Mouse (Mus musculus): ENCODE measurements at regions not wholly inside any gene's neighbourhood (a gene's known extent, or its start where the extent isn't known, plus 50 kb on each side); places are given as distances from the start of the nearest gene placed in this dataset.

DNA sequence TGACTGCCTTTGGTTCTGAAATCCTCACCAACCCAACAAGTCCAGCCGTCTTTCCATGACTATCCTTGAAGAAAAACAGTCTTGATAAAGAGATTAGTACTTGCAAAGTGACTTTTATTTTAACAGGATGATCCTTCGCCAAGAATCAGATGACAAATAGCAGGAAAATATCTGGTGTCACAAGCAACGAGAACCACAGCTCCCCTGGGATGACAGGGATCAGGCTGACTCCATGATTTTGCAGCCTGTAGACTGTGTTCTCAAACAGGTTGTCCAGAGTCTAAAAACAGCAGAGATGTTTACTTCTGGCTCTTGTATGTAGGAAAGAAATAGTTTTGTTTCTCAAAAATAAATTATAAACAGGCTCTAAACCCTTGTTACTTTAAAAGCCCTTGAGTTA is 63.3 kb downstream of the Tmem18 start:
- H3K36me3 ChIP-seq (ENCODE audit: control insufficient read depth, insufficient read depth, low read length) = no peaks in the 10 kb centered on the region
- H3K27me3 ChIP-seq (ENCODE audit: control insufficient read depth, insufficient read depth, low read length) = no peaks in the 10 kb centered on the region
- DNase-seq (ENCODE audit: low spot score) = no peak
- H3K4me1 ChIP-seq (ENCODE audit: control insufficient read depth, insufficient read depth, low read length) = no peaks in the 10 kb centered on the region
- H3K4me2 ChIP-seq (replicated peaks; ENCODE audit: low read depth, low read length, severe bottlenecking) = no peak overlapping the region
- H3K9ac ChIP-seq (ENCODE audit: low read depth, low read length, severe bottlenecking) = no peak overlapping the region
- no peak for ATAC-seq (ENCODE audit: low FRiP score, low read depth)
- no peak overlapping the region for H3K4me3 ChIP-seq (replicated peaks; ENCODE audit: low read length)
- no peak overlapping the region for H3K27ac ChIP-seq (replicated peaks; ENCODE audit: low read depth, low read length)
- 52% methylated on average over 3 of the region's 3 CpGs for WGBS
- H3K9me3 ChIP-seq (ENCODE audit: control insufficient read depth, low read length) = no peaks in the 10 kb centered on the region
- no peak for TF ChIP-seq POLR2A (IDR thresholded peaks at IDR 0.05; ENCODE audit: borderline replicate concordance, extremely low read depth, insufficient read depth, insufficient read length)

DNA sequence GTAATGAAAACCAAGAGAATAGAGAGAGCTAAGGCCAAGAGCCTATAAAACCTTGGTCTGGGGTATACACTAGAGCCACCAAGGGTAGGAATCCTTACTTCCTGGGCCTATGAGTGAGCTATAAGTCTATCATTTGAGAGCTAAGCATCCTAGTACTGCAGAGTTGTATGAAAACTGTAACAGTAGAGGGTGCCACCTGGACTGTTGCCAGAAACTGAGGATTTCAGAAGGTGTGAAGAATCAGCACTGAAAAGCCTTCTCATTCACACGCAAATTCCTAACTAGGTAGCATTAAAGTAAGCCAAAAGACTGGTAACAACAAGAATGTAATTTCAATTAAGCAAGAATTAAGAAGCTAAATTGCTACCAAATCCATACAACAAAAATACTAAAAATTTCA is 67.3 kb downstream of the Tmem18 start:
- Histone ChIP-seq H3K4me2 (replicated peaks; ENCODE audit: low read depth, low read length, severe bottlenecking) (no peak overlapping the region), H3K9ac (ENCODE audit: low read depth, low read length, severe bottlenecking) (no peak overlapping the region), H3K27ac (replicated peaks; ENCODE audit: low read depth, low read length) (no peak overlapping the region), H3K4me3 (replicated peaks; ENCODE audit: low read length) (no peak overlapping the region), H3K36me3 (ENCODE audit: control insufficient read depth, insufficient read depth, low read length) (no peaks in the 10 kb centered on the region), H3K9me3 (ENCODE audit: control insufficient read depth, low read length) (no peaks in the 10 kb centered on the region), H3K4me1 (ENCODE audit: control insufficient read depth, insufficient read depth, low read length) (no peaks in the 10 kb centered on the region), H3K27me3 (ENCODE audit: control insufficient read depth, insufficient read depth, low read length) (no peaks in the 10 kb centered on the region)
- ATAC-seq (ENCODE audit: low FRiP score, low read depth) = no peak
- no peak for DNase-seq (ENCODE audit: low spot score)
- 54% methylated on average over 1 of the region's 1 CpGs for WGBS
- no peak for TF ChIP-seq POLR2A (IDR thresholded peaks at IDR 0.05; ENCODE audit: borderline replicate concordance, extremely low read depth, insufficient read depth, insufficient read length)

DNA sequence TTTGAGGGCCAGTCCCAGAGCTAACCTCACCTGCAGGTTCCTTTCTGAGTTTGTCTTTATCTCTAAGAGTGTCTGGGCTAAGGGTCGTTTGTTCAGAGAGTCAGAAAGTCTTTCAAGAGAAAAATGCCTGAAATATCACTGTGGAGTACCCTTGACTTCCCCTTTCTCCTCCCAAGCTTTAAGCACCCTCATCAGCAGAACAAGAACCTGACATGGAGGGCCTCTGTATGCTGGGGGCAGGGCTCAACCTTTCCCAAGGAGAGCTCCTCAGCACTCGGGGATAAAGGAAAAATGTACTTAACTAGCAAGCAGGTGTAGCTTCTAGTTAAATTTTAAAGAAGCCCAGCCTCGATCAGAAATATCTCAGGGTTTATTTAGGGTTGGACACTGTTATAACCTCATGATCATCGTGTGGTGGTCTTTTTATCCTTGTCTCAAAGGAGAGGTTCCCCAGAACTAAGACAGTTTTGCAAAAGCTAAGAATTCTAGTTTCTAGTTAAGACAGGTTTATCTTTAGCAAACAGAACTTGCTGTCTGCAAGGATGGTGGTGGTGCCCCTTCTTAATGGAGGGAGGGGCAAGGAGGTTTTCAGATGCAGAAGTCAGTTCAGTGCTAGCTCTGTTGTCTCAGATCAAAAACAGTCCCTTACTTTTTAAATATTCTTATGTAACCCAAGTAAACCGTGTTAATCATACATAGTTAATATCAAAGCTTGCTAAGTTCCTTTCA is 70.3 kb downstream of the Tmem18 start:
- Histone ChIP-seq H3K27me3 (ENCODE audit: control insufficient read depth, insufficient read depth, low read length) (no peaks in the 10 kb centered on the region), H3K9ac (ENCODE audit: low read depth, low read length, severe bottlenecking) (no peak overlapping the region), H3K36me3 (ENCODE audit: control insufficient read depth, insufficient read depth, low read length) (no peaks in the 10 kb centered on the region), H3K4me2 (replicated peaks; ENCODE audit: low read depth, low read length, severe bottlenecking) (no peak overlapping the region), H3K9me3 (ENCODE audit: control insufficient read depth, low read length) (no peaks in the 10 kb centered on the region), H3K4me1 (ENCODE audit: control insufficient read depth, insufficient read depth, low read length) (no peaks in the 10 kb centered on the region), H3K4me3 (replicated peaks; ENCODE audit: low read length) (no peak overlapping the region), H3K27ac (replicated peaks; ENCODE audit: low read depth, low read length) (no peak overlapping the region)
- 67% methylated on average over 5 of the region's 5 CpGs for WGBS
- no peak for TF ChIP-seq POLR2A (IDR thresholded peaks at IDR 0.05; ENCODE audit: borderline replicate concordance, extremely low read depth, insufficient read depth, insufficient read length)
- no peak for ATAC-seq (ENCODE audit: low FRiP score, low read depth)
- no peak for DNase-seq (ENCODE audit: low spot score)

DNA sequence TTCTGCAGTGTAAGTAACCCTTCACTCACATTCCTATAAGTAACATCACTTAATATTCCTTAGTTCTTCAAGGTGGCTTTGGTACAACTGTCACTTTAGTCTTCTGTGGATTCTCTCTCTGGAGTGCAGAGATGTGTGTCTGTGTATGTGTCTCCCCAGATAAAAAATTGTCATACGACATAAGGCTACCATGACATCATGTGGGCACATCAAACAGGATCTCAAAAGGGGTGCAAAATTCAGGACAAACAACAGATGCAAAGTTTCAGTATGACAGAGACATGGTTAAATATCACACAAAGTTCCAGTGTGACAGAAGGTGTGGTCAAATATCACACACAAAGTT is 70.8 kb downstream of the Tmem18 start:
- no peak overlapping the region for H3K4me2 ChIP-seq (replicated peaks; ENCODE audit: low read depth, low read length, severe bottlenecking)
- ATAC-seq (ENCODE audit: low FRiP score, low read depth) = no peak
- 80% methylated on average over 1 of the region's 1 CpGs for WGBS

DNA sequence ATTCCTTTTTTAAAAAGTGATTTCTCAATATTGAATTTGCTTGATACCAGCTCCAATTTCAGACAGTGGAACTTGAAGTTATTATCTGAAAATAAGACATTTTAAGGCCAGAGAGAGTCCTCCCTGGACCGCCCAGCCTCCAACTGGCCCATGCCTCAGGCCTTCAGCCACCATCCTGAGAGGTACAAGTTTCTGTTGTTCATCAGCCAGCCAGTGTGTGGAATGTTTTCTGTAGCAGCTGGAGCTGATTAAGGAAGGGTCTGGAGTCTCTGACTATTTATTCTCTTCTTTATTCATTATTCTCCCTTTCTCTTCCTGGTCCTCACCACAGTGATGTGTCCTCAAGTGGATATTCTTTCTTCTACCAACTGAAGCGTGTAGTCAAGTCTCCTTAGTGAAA is 94.6 kb downstream of the Tmem18 start:
- H3K9me3 ChIP-seq (ENCODE audit: control insufficient read depth, low read length) = no peaks in the 10 kb centered on the region
- no peak for ATAC-seq (ENCODE audit: low FRiP score, low read depth)
- H3K27ac ChIP-seq (replicated peaks; ENCODE audit: low read depth, low read length) = no peak overlapping the region
- H3K9ac ChIP-seq (ENCODE audit: low read depth, low read length, severe bottlenecking) = no peak overlapping the region
- H3K27me3 ChIP-seq (ENCODE audit: control insufficient read depth, insufficient read depth, low read length) = no peaks in the 10 kb centered on the region
- WGBS = 50% methylated on average over 2 of the region's 2 CpGs
- no peaks in the 10 kb centered on the region for H3K36me3 ChIP-seq (ENCODE audit: control insufficient read depth, insufficient read depth, low read length)
- no peaks in the 10 kb centered on the region for H3K4me1 ChIP-seq (ENCODE audit: control insufficient read depth, insufficient read depth, low read length)
- H3K4me3 ChIP-seq (replicated peaks; ENCODE audit: low read length) = no peak overlapping the region
- TF ChIP-seq POLR2A (IDR thresholded peaks at IDR 0.05; ENCODE audit: borderline replicate concordance, extremely low read depth, insufficient read depth, insufficient read length) = no peak
- no peak overlapping the region for H3K4me2 ChIP-seq (replicated peaks; ENCODE audit: low read depth, low read length, severe bottlenecking)
- no peak for DNase-seq (ENCODE audit: low spot score)

More for the DNA sequence above, 70.8 kb downstream of the Tmem18 start:
- no peak for TF ChIP-seq POLR2A (IDR thresholded peaks at IDR 0.05; ENCODE audit: borderline replicate concordance, extremely low read depth, insufficient read depth, insufficient read length)
- H3K4me1 ChIP-seq (ENCODE audit: control insufficient read depth, insufficient read depth, low read length) = no peaks in the 10 kb centered on the region
- H3K9ac ChIP-seq (ENCODE audit: low read depth, low read length, severe bottlenecking) = no peak overlapping the region
- no peak overlapping the region for H3K4me3 ChIP-seq (replicated peaks; ENCODE audit: low read length)
- no peaks in the 10 kb centered on the region for H3K9me3 ChIP-seq (ENCODE audit: control insufficient read depth, low read length)
- no peak overlapping the region for H3K27ac ChIP-seq (replicated peaks; ENCODE audit: low read depth, low read length)
- no peaks in the 10 kb centered on the region for H3K36me3 ChIP-seq (ENCODE audit: control insufficient read depth, insufficient read depth, low read length)
- no peak for DNase-seq (ENCODE audit: low spot score)
- no peaks in the 10 kb centered on the region for H3K27me3 ChIP-seq (ENCODE audit: control insufficient read depth, insufficient read depth, low read length)

DNA sequence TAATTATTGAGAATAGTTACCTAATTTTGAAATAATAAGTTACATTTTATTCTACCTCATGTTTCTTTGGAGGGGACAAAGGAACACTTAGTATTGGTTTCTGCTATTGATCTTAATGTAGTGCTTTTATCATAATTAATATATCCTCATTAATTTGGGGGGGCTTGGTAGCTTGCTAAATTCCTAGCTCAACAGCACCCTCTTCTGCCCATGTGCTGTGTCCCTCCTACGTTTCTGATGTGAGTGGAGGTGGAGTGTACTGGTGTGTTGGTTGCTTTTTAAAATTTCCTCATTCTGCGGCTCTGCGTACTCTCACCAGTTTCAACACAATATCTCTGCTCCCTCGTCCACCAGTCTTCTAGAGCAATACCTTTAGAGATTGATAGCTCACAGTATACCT is 105.8 kb downstream of the Tmem18 start:
- no peak overlapping the region for H3K9ac ChIP-seq (ENCODE audit: low read depth, low read length, severe bottlenecking)
- ATAC-seq (ENCODE audit: low FRiP score, low read depth) (no peak), DNase-seq (ENCODE audit: low spot score) (no peak)
- no peak for TF ChIP-seq POLR2A (IDR thresholded peaks at IDR 0.05; ENCODE audit: borderline replicate concordance, extremely low read depth, insufficient read depth, insufficient read length)
- H3K36me3 ChIP-seq (ENCODE audit: control insufficient read depth, insufficient read depth, low read length) = no peaks in the 10 kb centered on the region
- H3K27ac ChIP-seq (replicated peaks; ENCODE audit: low read depth, low read length) = no peak overlapping the region
- WGBS = 63% methylated on average over 4 of the region's 4 CpGs
- no peak overlapping the region for H3K4me3 ChIP-seq (replicated peaks; ENCODE audit: low read length)
- no peaks in the 10 kb centered on the region for H3K27me3 ChIP-seq (ENCODE audit: control insufficient read depth, insufficient read depth, low read length)
- H3K4me1 ChIP-seq (ENCODE audit: control insufficient read depth, insufficient read depth, low read length) = no peaks in the 10 kb centered on the region
- no peak overlapping the region for H3K4me2 ChIP-seq (replicated peaks; ENCODE audit: low read depth, low read length, severe bottlenecking)
- no peaks in the 10 kb centered on the region for H3K9me3 ChIP-seq (ENCODE audit: control insufficient read depth, low read length)
